Mouse (Mus musculus) layer of hippocampus, adult 6 months (tissue): ENCODE data around the gene Olfr691. TPM values are rescaled to one million over a fixed set of nuclear protein-coding genes. Genes with fewer than 3 reads are reported as not detected.

ENCODE experiments used
- long read RNA-seq, 2 experiments: library from polyadenylated mRNA; unstranded; transcript quantifications; one replicate each; pipeline ENCODE4 v2.0.0; 2019 to 2020
- polyA plus RNA-seq: library from polyadenylated mRNA; unstranded; fragments of <200 nt; fragmentation: Nextera tagmentation; gene quantifications from 2 replicates; pipeline ENCODE4 v1.2.3, GENCODE M21; 2021

Gene Olfr691
- 0.15 TPM in 1 of 2 replicates, not detected in the other for polyA plus RNA-seq
- long read RNA-seq, experiment 1: 0 reads
- long read RNA-seq, experiment 2: 0 reads

GRCm38 (mm10) chr7:105342170-105342569 is at the start of gene Olfr691:
Olfr691 (minus strand) TSS chr7:105342270.

GRCm38 (mm10) chr7:105374866-105375265 is 32.8 kb upstream of the Olfr691 start, which contains the start of gene Gm5901:
Gm5901 (plus strand) TSS chr7:105375038.

DNA sequence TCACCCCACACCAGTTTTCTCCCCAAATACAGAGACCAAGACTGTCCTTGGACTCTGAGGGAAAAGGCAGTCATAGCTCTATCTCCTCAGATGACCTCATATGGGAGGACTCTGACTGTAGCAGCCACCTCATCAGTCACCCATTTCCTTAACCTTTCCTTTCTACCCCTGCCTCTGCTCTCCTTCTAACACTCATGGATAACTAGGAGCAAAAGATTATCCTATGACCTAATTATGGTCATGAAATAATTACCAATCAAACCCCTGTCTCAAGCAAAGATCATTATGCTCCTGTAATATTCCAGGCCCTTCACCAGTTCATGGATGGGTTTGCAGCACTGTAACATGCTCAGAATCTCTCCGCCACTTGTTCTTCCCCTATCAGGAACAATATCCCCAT is 25.9 kb upstream of the Olfr691 start, which contains the start of gene Olfr692:
Gene Olfr692 (plus strand): TSS at position 301 of the 400 bp plus-strand sequence.

GRCm38 (mm10) chr7:105334004-105334403 is 8.1 kb downstream of the Olfr691 start, which contains the start of gene Olfr690:
Olfr690 (minus strand) TSS chr7:105334104.

GRCm38 (mm10) chr7:105310865-105311264 is 31.2 kb downstream of the Olfr691 start, which contains the start of gene Olfr689:
Olfr689 (plus strand) TSS chr7:105311165.

GRCm38 (mm10) chr7:105287795-105288194 is 54.3 kb downstream of the Olfr691 start, which contains the start of gene Olfr688:
Olfr688 (plus strand) TSS chr7:105288095.

Other genes starting within 250 kb of the Olfr691 start
- not detected in 2 replicates for gene Olfr680-ps1, start 249.5 kb downstream of the Olfr691 start, polyA plus RNA-seq
- gene Olfr681, start 225.4 kb downstream of the Olfr691 start, polyA plus RNA-seq: not detected in 2 replicates
- gene Olfr683, start 195.3 kb downstream of the Olfr691 start, polyA plus RNA-seq: not detected in 2 replicates
- not detected in 2 replicates for gene Olfr684, start 178.6 kb downstream of the Olfr691 start, polyA plus RNA-seq
- gene Olfr685, start 156.3 kb downstream of the Olfr691 start, polyA plus RNA-seq: not detected in 2 replicates
- gene Olfr686, start 134.8 kb downstream of the Olfr691 start, polyA plus RNA-seq: not detected in 2 replicates
- gene Olfr688, start 54.2 kb downstream of the Olfr691 start, polyA plus RNA-seq: not detected in 2 replicates
- gene Olfr689, start 31.1 kb downstream of the Olfr691 start, polyA plus RNA-seq: not detected in 2 replicates
- not detected in 2 replicates for gene Olfr690, start 8.2 kb downstream of the Olfr691 start, polyA plus RNA-seq
- not detected in 2 replicates for gene Olfr692, start 26.0 kb upstream of the Olfr691 start, polyA plus RNA-seq
- gene Gm5901, start 32.8 kb upstream of the Olfr691 start, polyA plus RNA-seq: not detected in 2 replicates
- 31.5 and 42.0 TPM in 2 replicates for gene Fam160a2, start 57.8 kb upstream of the Olfr691 start, polyA plus RNA-seq
- gene Cnga4, start 62.3 kb upstream of the Olfr691 start, polyA plus RNA-seq: 0.14 and 0.24 TPM in 2 replicates
- 7.3 and 7.7 TPM in 2 replicates for gene Cckbr, start 83.5 kb upstream of the Olfr691 start, polyA plus RNA-seq
- 29.9 and 31.8 TPM in 2 replicates for gene Cavin3, start 140.0 kb upstream of the Olfr691 start, polyA plus RNA-seq
- gene Smpd1, start 212.1 kb upstream of the Olfr691 start, polyA plus RNA-seq: 93.9 and 95.7 TPM in 2 replicates
- gene Apbb1, start 239.4 kb upstream of the Olfr691 start, polyA plus RNA-seq: 408 and 453 TPM in 2 replicates